Mouse (Mus musculus) liver, embryonic 14.5 days (tissue): ENCODE data around the gene Mctp1.

Experiments used
- CTCF ChIP-seq: IDR thresholded peaks from 2 replicates; pipeline ENCODE4 v1.5.1; 2016; ENCODE audit warnings: antibody characterized with exemption, low read depth, control low read depth
- EP300 ChIP-seq: IDR thresholded peaks from 2 replicates; pipeline ENCODE4 v1.6.1; 2016; ENCODE audit warnings: antibody characterized with exemption, low read depth

- TF ChIP-seq CTCF (no peak), EP300 (no peak)
Measured at GRCm38 (mm10) chr13:76967588-76967987, 583.3 kb downstream of the Mctp1 start.
